Mouse (Mus musculus) limb, embryonic 11.5 days (tissue): ENCODE measurements around the gene 9330182L06Rik. TPM values are rescaled to one million over a fixed set of nuclear protein-coding genes. Genes with fewer than 3 reads are reported as not detected.
A peak's percentile ranks its signal among the peaks of the same experiment; 100 is the strongest.

Experiments
- ATAC-seq: fragments of 200-750 bp; cut with Nextera tagmentation; 2 replicates; pipeline ENCODE4 v1.8.0; 2017; ENCODE audit warnings: low read depth; ENCODE audit not compliant: insufficient number of reproducible peaks, low FRiP score, low TSS enrichment
- DNase-seq: peaks from one replicate; pipeline ENCODE4 v3.0.0-alpha.2; 2015; ENCODE audit warnings: low spot score
- H3K27ac ChIP-seq: fragments of 300-500 bp; sonication (generic); replicated peaks from 2 replicates; pipeline ENCODE4 v1.5.1; 2014; ENCODE audit warnings: low read depth, mild to moderate bottlenecking, low read length
- H3K27me3 ChIP-seq: fragments of 300-500 bp; sonication (generic); 2 replicates; pipeline ENCODE4 v1.6.1; 2014; ENCODE audit warnings: mild to moderate bottlenecking, low read length, mixed read lengths; ENCODE audit not compliant: control insufficient read depth, insufficient read depth
- H3K36me3 ChIP-seq: fragments of 300-500 bp; sonication (generic); 2 replicates; pipeline ENCODE4 v1.6.1; 2014; ENCODE audit warnings: mild to moderate bottlenecking, low read length, moderate library complexity, mixed read lengths; ENCODE audit not compliant: control insufficient read depth, insufficient read depth
- H3K4me1 ChIP-seq: fragments of 300-500 bp; sonication (generic); 2 replicates; pipeline ENCODE4 v1.6.1; 2014; ENCODE audit warnings: low read length, mixed read lengths; ENCODE audit not compliant: control insufficient read depth, insufficient read depth
- H3K4me2 ChIP-seq: fragments of 300-500 bp; sonication (generic); 2 replicates; pipeline ENCODE4 v1.6.1; 2014; ENCODE audit warnings: low read depth, mild to moderate bottlenecking, moderate library complexity; ENCODE audit not compliant: severe bottlenecking
- H3K4me3 ChIP-seq: fragments of 300-500 bp; sonication (generic); 2 replicates; pipeline ENCODE4 v1.5.1; 2014; ENCODE audit warnings: low read depth, low read length
- H3K9ac ChIP-seq: fragments of 300-500 bp; sonication (generic); 2 replicates; pipeline ENCODE4 v1.6.1; 2014; ENCODE audit warnings: mild to moderate bottlenecking, low read length
- H3K9me3 ChIP-seq: fragments of 300-500 bp; sonication (generic); 2 replicates; pipeline ENCODE4 v1.6.1; 2016; ENCODE audit warnings: low read length; ENCODE audit not compliant: control insufficient read depth
- WGBS: fragments of 180-500 bp; shearing (Covaris S2); extraction: QIAGEN DNeasy Blood & Tissue Kit; methylation state at CpG from one replicate; pipeline ENCODE4 v1.1.7; 2014; 5-methylcytosine and 5-hydroxymethylcytosine counted together
- polyA plus RNA-seq: library from polyadenylated mRNA; unstranded; fragments of >200 nt; fragmentation: Nextera tagmentation; extraction: Ambion mirVana; gene quantifications from 2 replicates; pipeline ENCODE4 v1.2.1, GENCODE M21; 2014

The 9330182L06Rik gene
- 2.4 and 2.7 TPM in 2 replicates for polyA plus RNA-seq

GRCm38 (mm10) chr5:9265586-9266279 lies at the start of gene 9330182L06Rik:
Gene 9330182L06Rik, plus strand, starts transcription at chr5:9266118.
- Histone ChIP-seq H3K27me3 (no peaks in the 10 kb centered on the region), H3K36me3 (no peaks in the 10 kb centered on the region), H3K9ac (peak within 1 kb of the TSS; percentile 69), H3K4me3 (peak within 1 kb of the TSS; percentile 64), H3K9me3 (no peaks in the 10 kb centered on the region), H3K4me1 (no peaks in the 10 kb centered on the region), H3K4me2 (peak within 1 kb of the TSS; percentile 92), H3K27ac (no peak within 1 kb of the TSS)
- peak; percentile 30 for DNase-seq
- ATAC-seq: peak; percentile 86
- under 1% methylated on average over 42 of the region's 47 CpGs for WGBS

- Histone ChIP-seq H3K4me3 (no peak overlapping the region), H3K9ac (no peak overlapping the region), H3K27me3 (no peaks in the 10 kb centered on the region), H3K36me3 (no peaks in the 10 kb centered on the region), H3K9me3 (no peaks in the 10 kb centered on the region), H3K4me1 (no peaks in the 10 kb centered on the region), H3K4me2 (no peak overlapping the region), H3K27ac (no peak overlapping the region)
- DNase-seq: no peak
- no peak for ATAC-seq
- WGBS: 84% methylated on average over 4 of the region's 4 CpGs
Observed at GRCm38 (mm10) chr5:9227456-9228008, 38.4 kb upstream of the 9330182L06Rik start.

GRCm38 (mm10) chr5:9264361-9264760 lies 1.6 kb upstream of the 9330182L06Rik start:
- Histone ChIP-seq H3K4me1 (no peaks in the 10 kb centered on the region), H3K27me3 (no peaks in the 10 kb centered on the region), H3K4me2 (no peak overlapping the region), H3K9me3 (no peaks in the 10 kb centered on the region), H3K27ac (no peak overlapping the region), H3K9ac (no peak overlapping the region), H3K4me3 (no peak overlapping the region), H3K36me3 (no peaks in the 10 kb centered on the region)
- ATAC-seq: no peak
- 73% methylated on average over 4 of the region's 4 CpGs for WGBS
- no peak for DNase-seq

GRCm38 (mm10) chr5:9266280-9266923 lies 484 bp downstream of the 9330182L06Rik start:
- Histone ChIP-seq H3K4me1 (no peaks in the 10 kb centered on the region), H3K27me3 (no peaks in the 10 kb centered on the region), H3K27ac (no peak overlapping the region), H3K9ac (peak overlapping the region; percentile 69), H3K4me2 (peak overlapping the region; percentile 92), H3K36me3 (no peaks in the 10 kb centered on the region), H3K4me3 (peak overlapping the region; percentile 64), H3K9me3 (no peaks in the 10 kb centered on the region)
- ATAC-seq (peak; percentile 11; the same call in 1 of the 2 replicates), DNase-seq (peak; percentile 70)
- WGBS: 1% methylated on average over 27 of the region's 30 CpGs

GRCm38 (mm10) chr5:9269666-9270065 lies 3.7 kb downstream of the 9330182L06Rik start:
- Histone ChIP-seq H3K9me3 (no peaks in the 10 kb centered on the region), H3K27me3 (no peaks in the 10 kb centered on the region), H3K4me1 (no peaks in the 10 kb centered on the region), H3K36me3 (no peaks in the 10 kb centered on the region), H3K4me2 (no peak overlapping the region), H3K27ac (no peak overlapping the region), H3K9ac (no peak overlapping the region), H3K4me3 (no peak overlapping the region)
- ATAC-seq (no peak), DNase-seq (no peak)
- WGBS: 86% methylated on average over 3 of the region's 3 CpGs

- no peaks in the 10 kb centered on the region for H3K27me3 ChIP-seq
- H3K4me1 ChIP-seq: no peaks in the 10 kb centered on the region
- H3K27ac ChIP-seq: no peak overlapping the region
- no peak for ATAC-seq
- H3K36me3 ChIP-seq: no peaks in the 10 kb centered on the region
- H3K4me3 ChIP-seq: no peak overlapping the region
- H3K9me3 ChIP-seq: no peaks in the 10 kb centered on the region
- WGBS: 84% methylated on average over 3 of the region's 3 CpGs
- DNase-seq: no peak
- H3K4me2 ChIP-seq: no peak overlapping the region
- H3K9ac ChIP-seq: no peak overlapping the region
Observed at GRCm38 (mm10) chr5:9272976-9273375, 7.1 kb downstream of the 9330182L06Rik start.

GRCm38 (mm10) chr5:9295777-9296549 lies 30.0 kb downstream of the 9330182L06Rik start:
- H3K4me2 ChIP-seq: no peak overlapping the region
- no peaks in the 10 kb centered on the region for H3K4me1 ChIP-seq
- no peaks in the 10 kb centered on the region for H3K9me3 ChIP-seq
- WGBS: 85% methylated on average over 2 of the region's 2 CpGs
- no peak for ATAC-seq
- no peak overlapping the region for H3K9ac ChIP-seq
- no peaks in the 10 kb centered on the region for H3K36me3 ChIP-seq
- no peak for DNase-seq
- H3K4me3 ChIP-seq: no peak overlapping the region
- H3K27me3 ChIP-seq: no peaks in the 10 kb centered on the region
- H3K27ac ChIP-seq: no peak overlapping the region

GRCm38 (mm10) chr5:9296550-9296928 lies 30.6 kb downstream of the 9330182L06Rik start:
- H3K9ac ChIP-seq: no peak overlapping the region
- no peaks in the 10 kb centered on the region for H3K4me1 ChIP-seq
- DNase-seq (no peak), ATAC-seq (no peak)
- H3K4me3 ChIP-seq: no peak overlapping the region
- H3K4me2 ChIP-seq: no peak overlapping the region
- H3K27me3 ChIP-seq: no peaks in the 10 kb centered on the region
- H3K27ac ChIP-seq: no peak overlapping the region
- no peaks in the 10 kb centered on the region for H3K36me3 ChIP-seq
- H3K9me3 ChIP-seq: no peaks in the 10 kb centered on the region
